Mouse (Mus musculus): ENCODE data around the gene Ranbp2.

Ranbp2 gene

DNA sequence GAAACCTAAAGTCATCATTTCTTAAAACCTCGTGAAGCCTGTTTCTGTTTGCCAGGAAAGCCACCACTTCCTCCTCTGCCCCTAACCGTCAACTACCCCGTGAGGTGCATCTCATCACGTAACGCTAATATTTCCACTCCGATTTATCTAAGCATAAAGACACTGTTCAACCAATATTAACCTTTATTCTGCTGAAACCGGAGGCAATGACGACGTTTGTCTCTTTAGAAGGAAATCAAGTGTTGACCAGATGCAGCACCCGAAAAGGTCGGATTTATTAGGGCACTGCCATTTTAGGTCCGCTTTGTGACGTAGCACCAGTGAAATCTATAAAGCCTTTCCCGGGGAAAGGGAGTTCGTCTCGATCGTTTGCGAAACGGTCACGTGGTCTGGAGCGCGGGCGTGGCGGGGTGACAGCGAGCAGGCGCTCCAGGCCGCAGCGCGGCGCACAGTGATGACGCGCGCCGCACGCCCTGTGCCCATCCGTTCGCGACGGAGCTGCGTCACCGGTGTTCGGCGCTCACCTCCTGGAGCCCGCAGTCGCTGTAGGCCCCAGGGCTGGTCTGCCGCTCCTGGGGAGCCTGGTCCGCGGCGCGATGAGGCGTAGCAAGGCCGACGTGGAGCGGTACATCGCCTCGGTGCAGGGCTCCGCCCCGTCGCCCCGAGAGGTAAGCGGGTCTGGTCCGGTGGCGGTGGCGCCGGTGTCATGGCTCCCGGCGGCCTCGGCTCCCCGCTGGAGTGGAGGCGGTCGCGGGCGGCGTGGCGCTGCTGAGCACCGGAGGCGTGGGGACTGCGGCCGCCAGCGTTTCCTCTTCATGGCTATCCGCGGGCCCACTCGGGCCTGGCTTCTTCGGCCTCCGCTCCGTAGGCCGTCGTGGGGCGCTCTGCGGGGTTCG is at the start of gene Ranbp2:
Gene Ranbp2, plus strand, starts transcription at position 537 of the 896 bp plus-strand sequence.
- DNase-seq, result peak; percentile 98

DNA sequence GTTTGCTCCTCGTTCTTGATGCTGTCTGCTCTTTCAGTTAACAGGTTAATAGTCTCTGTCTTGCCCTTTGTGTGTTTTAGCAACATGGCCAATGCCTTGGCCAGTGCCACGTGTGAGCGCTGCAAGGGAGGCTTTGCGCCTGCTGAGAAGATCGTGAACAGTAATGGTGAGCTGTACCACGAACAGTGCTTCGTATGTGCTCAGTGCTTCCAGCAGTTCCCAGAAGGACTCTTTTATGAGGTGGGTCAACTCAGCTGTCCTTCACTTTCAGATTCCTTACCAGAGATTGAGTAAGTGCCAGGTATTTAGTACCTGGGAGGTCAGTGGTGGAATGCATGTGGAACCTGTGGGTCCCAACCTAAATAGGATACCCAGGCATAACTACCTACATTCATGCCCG is 47.8 kb upstream of the Ranbp2 start:
- DNase-seq, result no peak

GRCm38 (mm10) chr10:58401838-58402237 is 44.9 kb upstream of the Ranbp2 start:
- DNase-seq, result no peak

- no peak for DNase-seq
Measured at GRCm38 (mm10) chr10:58404639-58405038, 42.1 kb upstream of the Ranbp2 start.

DNA sequence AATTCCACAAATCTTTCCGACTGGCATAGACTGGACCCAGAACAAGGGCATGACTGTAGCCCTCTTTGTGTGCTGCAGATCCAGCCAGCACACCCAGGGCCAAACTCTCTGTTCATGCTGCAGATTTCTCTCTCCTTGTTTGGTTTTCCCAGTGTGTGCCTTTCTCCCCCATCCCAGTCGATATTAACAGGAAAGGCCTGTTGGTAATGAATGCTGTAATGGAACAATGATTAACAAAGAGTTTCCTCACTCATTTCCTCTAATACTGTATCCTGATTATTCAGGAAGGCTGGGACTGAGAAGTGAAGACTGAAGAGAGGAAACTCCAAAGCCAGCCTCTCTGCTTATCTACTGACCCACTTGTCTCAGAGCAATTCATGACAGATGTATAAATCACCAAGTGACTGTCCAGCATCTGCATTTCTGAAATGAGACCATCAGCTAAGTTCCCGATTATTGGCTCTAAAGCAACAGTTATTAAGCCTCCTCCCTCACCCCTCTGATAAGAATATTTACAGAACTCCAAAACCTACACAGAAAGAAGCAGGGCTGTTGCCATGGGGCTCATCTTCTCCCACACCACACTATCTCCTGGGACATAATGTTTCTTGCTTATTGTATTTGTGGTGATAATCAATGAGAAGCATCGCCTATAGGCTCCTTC is 41.3 kb upstream of the Ranbp2 start:
- no peak for DNase-seq

DNA sequence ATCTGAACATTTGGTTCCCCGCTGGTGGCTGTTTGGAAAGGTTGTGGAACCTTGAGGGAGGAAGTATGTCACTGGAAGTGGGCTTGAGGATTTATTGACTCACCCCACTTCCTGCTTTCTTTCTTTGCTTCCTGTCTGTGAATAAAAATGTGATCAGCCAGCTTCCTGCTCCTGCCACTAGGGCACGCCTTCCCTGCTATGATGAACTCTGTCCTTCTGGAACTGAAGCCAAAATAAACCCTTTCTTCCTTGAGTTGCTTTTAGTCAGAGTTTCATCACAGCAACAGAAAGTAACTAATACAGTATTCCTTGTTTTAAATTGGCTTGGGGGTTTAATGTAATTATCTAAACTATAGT is 40.8 kb upstream of the Ranbp2 start:
- DNase-seq, result no peak

GRCm38 (mm10) chr10:58412331-58412730 is 34.4 kb upstream of the Ranbp2 start:
- DNase-seq, result no peak

DNA sequence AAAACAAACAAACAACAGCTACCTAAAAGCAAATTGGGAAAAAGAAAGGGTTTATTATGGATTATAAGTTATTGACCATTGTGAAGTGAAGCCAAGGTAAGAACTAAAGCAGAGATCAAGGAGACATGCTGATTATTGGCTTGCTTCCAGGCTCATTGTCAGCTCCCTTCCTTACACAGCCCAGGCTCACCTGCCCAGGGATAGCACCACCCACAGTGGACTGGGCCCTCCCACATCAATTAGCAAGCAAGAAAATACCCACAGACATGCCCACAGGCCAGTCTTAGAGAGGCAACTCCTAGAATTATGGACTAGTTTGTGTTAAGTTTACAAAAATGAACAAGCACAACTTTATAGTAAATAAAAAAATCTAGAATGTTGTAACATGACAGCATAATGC is 33.9 kb upstream of the Ranbp2 start:
- DNase-seq, result no peak

DNA sequence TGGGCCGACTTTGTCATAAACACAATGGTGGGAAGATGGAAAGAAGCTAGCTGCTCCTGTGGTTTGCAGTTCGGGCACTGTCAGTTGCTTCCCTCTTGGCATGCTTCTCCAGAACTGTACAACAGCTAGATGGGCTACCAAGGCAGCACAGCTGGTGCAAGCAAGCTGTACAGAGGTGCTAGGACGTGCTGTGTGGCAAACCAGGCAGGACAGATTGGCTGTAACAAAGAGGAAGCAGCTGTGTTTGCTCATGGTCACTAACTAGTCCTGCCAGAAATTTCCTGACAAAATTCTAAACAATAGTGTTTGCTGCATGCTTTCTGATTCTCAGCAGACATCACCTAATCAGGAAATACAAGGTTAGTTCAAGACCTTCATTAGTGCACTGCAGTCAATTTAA is 30.0 kb upstream of the Ranbp2 start:
- DNase-seq, result no peak

DNA sequence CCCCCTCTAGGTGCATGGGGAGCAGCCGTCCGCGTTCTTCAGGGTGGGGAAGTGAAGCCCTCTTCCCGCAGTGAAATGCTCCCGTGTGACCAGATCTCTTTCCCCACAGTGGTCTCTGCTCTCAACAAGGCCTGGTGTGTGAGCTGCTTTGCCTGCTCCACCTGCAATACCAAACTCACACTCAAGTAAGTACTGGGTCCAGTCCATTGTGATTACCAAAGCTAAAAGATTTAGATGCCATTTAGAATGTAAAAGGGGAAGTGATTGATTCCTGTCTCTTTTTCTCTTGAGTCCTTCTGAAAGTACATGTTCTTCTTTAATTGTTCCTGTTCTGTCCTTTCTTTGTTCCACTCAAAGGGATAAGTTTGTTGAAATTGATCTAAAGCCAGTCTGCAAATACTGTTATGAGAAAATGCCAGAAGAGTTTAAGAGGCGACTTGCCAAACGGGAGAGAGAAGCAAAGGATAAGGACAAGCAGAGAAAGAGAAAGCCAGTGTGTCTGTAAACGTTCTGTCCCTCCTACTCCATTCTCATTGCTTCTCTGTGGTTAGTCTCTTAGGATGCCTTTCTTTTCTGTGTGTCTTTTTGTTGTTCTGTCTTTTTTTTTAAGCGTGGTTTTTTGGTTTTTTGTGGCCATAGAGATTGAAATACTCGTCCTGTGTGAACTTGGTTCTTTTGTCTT is 28.3 kb upstream of the Ranbp2 start:
- no peak for DNase-seq

- no peak for DNase-seq
Measured at GRCm38 (mm10) chr10:58427930-58428329, 18.8 kb upstream of the Ranbp2 start.

DNA sequence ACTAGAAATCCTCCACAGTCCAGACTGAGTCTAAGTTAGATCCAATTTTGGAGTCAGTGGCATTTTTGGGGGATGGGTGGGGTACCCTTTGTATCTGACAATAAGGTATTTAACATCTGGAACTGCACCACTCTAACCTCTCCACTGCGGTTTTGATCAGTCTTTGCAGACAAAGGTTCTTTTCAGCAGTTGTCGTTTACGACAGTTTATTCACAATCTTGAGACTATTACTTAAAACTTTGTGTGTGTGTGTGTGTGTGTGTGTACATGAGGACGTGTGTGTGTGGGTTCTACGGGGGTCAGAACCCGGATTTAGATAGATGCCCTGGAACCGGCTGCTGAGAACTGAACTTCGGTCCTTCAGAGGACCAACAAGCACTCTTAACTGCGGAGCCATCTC is 870 bp upstream of the Ranbp2 start:
- peak; percentile 20 for DNase-seq

GRCm38 (mm10) chr10:58447280-58447781 is 611 bp downstream of the Ranbp2 start:
- no peak for DNase-seq

- DNase-seq, result no peak
Measured at GRCm38 (mm10) chr10:58451575-58451974, 4.9 kb downstream of the Ranbp2 start.

- DNase-seq, result no peak
Measured at GRCm38 (mm10) chr10:58452185-58452584, 5.5 kb downstream of the Ranbp2 start.

DNA sequence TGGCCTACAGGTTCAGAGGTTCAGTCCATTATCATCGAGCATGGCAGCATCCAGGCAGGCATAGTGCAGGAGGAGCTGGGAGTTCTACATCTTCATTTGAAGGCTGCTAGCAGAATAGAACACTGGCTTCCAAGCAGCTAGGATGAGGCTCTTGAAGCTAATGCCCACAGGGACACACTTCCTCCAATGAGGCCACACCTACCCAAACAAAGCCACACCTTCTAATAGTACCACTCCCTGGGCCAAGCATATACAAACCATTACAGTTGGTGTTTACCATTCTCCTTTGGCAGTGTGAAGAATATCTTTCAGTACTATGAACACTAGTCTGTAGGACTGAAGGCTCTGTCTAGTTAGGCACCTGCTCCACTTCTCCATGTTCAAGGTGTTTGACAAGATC is 13.2 kb downstream of the Ranbp2 start:
- DNase-seq, result no peak

- no peak for DNase-seq
Measured at GRCm38 (mm10) chr10:58477086-58477755, 30.5 kb downstream of the Ranbp2 start.

DNA sequence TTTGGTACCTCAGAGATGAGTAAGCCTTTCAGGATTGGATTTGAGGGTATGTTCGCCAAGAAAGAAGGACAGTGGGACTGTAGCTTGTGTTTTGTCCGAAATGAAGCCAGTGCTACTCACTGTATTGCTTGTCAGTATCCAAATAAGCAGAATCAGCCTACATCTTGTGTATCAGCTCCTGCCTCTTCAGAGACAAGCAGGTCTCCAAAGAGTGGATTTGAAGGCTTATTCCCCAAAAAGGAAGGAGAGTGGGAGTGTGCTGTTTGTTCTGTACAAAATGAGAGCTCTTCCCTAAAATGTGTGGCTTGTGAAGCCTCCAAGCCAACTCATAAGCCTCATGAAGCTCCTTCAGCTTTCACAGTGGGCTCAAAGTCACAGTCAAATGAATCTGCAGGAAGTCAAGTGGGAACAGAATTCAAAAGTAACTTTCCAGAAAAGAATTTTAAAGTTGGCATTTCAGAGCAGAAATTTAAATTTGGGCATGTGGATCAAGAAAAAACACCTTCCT is 31.4 kb downstream of the Ranbp2 start:
- no peak for DNase-seq

GRCm38 (mm10) chr10:58479954-58480490 is 33.3 kb downstream of the Ranbp2 start:
- no peak for DNase-seq

DNA sequence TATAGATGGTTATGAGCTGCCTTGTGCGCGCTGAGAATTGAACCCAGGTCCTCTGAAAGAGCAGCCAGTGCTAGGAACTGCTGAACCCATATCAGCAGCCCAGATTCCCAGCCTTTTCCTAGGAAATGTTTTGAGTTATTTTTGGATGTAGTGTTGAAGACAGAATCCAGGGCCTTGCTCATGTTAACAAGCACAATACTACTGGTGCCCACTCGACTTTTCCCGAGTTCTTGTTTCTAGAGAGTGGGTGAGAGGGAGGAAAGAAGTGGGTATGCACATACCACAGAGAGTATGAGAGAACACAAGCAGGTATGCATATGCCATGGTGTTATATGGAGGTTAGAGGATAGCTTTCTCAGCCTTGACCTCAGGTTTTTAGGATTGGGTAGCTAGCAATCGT is 44.3 kb downstream of the Ranbp2 start:
- DNase-seq, result no peak

GRCm38 (mm10) chr10:58495637-58496036 is 48.9 kb downstream of the Ranbp2 start:
- DNase-seq, result no peak

GRCm38 (mm10) chr10:58496732-58497131 is 50.0 kb downstream of the Ranbp2 start:
- DNase-seq, result no peak

Data from cerebellum, adult 11 months (tissue).